Mouse (Mus musculus) lung, postnatal 14 days (tissue): ENCODE measurements around the gene Nol3.
"Not testable (repeated sequence)": the region's sequence is repeated elsewhere in the genome, so short reads cannot be mapped to it uniquely, and the experiment has no call there.

Experiments
- DNase-seq: peaks from one replicate; pipeline ENCODE4 v3.0.0; 2021

Gene Nol3

GRCm38 (mm10) chr8:105289805-105290460, 14.0 kb downstream of the Nol3 start, which contains the start of gene 4931428F04Rik:
Gene 4931428F04Rik, minus strand, starts transcription at chr8:105289864.
- peak; percentile 50 for DNase-seq

- peak; percentile 98 for DNase-seq
These were observed 14.8 kb downstream of the Nol3 start for GRCm38 (mm10) chr8:105290554-105291314.

GRCm38 (mm10) chr8:105291364-105291763, 15.4 kb downstream of the Nol3 start:
- DNase-seq, result not testable (repeated sequence)

- not testable (repeated sequence) for DNase-seq
These were observed 15.9 kb downstream of the Nol3 start for GRCm38 (mm10) chr8:105291802-105292201.

- no peak for DNase-seq
These were observed 16.5 kb downstream of the Nol3 start for GRCm38 (mm10) chr8:105292471-105292870.

GRCm38 (mm10) chr8:105293405-105293804, 17.5 kb downstream of the Nol3 start:
- no peak for DNase-seq

GRCm38 (mm10) chr8:105294776-105295175, 18.8 kb downstream of the Nol3 start:
- DNase-seq, result no peak

- DNase-seq, result no peak
These were observed 19.3 kb downstream of the Nol3 start for GRCm38 (mm10) chr8:105295256-105295655.

GRCm38 (mm10) chr8:105295895-105296573, 20.1 kb downstream of the Nol3 start, which contains the start of gene Exoc3l:
Gene Exoc3l, minus strand, starts transcription at chr8:105296101.
- no peak for DNase-seq

GRCm38 (mm10) chr8:105297511-105298192, 21.7 kb downstream of the Nol3 start, which contains the start of gene E2f4:
Gene E2f4, plus strand, starts transcription at chr8:105297663.
- peak; percentile 94 for DNase-seq

- DNase-seq, result no peak
These were observed 22.7 kb downstream of the Nol3 start for GRCm38 (mm10) chr8:105298351-105299252.

GRCm38 (mm10) chr8:105299962-105300361, 24.0 kb downstream of the Nol3 start:
- DNase-seq, result no peak

GRCm38 (mm10) chr8:105303396-105303795, 27.5 kb downstream of the Nol3 start:
- DNase-seq, result no peak

- DNase-seq, result no peak
These were observed 27.9 kb downstream of the Nol3 start for GRCm38 (mm10) chr8:105303874-105304273.

- DNase-seq, result no peak
These were observed 28.6 kb downstream of the Nol3 start for GRCm38 (mm10) chr8:105304325-105305210.

- DNase-seq, result peak; percentile 70
These were observed 29.5 kb downstream of the Nol3 start, which contains the start of gene Elmo3 for GRCm38 (mm10) chr8:105305211-105306145. Gene Elmo3, plus strand, starts transcription at chr8:105305601.

GRCm38 (mm10) chr8:105306146-105306691, 30.3 kb downstream of the Nol3 start:
- no peak for DNase-seq

GRCm38 (mm10) chr8:105307670-105308069, 31.7 kb downstream of the Nol3 start:
- no peak for DNase-seq

GRCm38 (mm10) chr8:105308428-105308827, 32.5 kb downstream of the Nol3 start:
- no peak for DNase-seq
